Mouse (Mus musculus): ENCODE measurements around the gene Itga7. TPM values are rescaled to one million over a fixed set of nuclear protein-coding genes. Genes with fewer than 3 reads are reported as not detected.

Itga7 gene
- polyA plus RNA-seq, 1 experiment from 2014 or later = 0.43 TPM

GRCm38 (mm10) chr10:128908778-128909448 is 24.7 kb upstream of the Itga7 start:
- H3K36me3 ChIP-seq (ENCODE audit: control insufficient read depth, insufficient read depth, low read length) = peaks cover 4% of the 10 kb centered on the region
- H3K9me3 ChIP-seq (replicated peaks; ENCODE audit: control insufficient read depth, low read length) = no peaks in the 10 kb centered on the region
- no peaks in the 10 kb centered on the region for H3K27me3 ChIP-seq (ENCODE audit: control insufficient read depth, insufficient read depth, low read length)
- no peak for ATAC-seq (replicated peaks; ENCODE audit: insufficient number of reproducible peaks, low FRiP score, low TSS enrichment)
- peaks cover 9% of the 10 kb centered on the region for H3K4me1 ChIP-seq (ENCODE audit: control insufficient read depth, insufficient read depth, low read length)
- H3K4me3 ChIP-seq (ENCODE audit: low read depth, low read length) = peak overlapping the region; percentile 90
- WGBS (ENCODE audit: insufficient replicate concordance) = 57% methylated on average over 13 of the region's 13 CpGs
- peak overlapping the region; percentile 97 for H3K9ac ChIP-seq (ENCODE audit: low read depth, low read length)
- peak overlapping the region; percentile 76 for H3K27ac ChIP-seq (ENCODE audit: low read depth, low read length)
- H3K4me2 ChIP-seq = peak overlapping the region; percentile 67

- H3K27me3 ChIP-seq (ENCODE audit: control insufficient read depth, insufficient read depth, low read length) = no peaks in the 10 kb centered on the region
Measured at GRCm38 (mm10) chr10:128909567-128910028, 24.0 kb upstream of the Itga7 start.

GRCm38 (mm10) chr10:128910066-128910841 is 23.4 kb upstream of the Itga7 start:
- no peaks in the 10 kb centered on the region for H3K9me3 ChIP-seq (replicated peaks; ENCODE audit: control insufficient read depth, low read length)
- no peaks in the 10 kb centered on the region for H3K27me3 ChIP-seq (ENCODE audit: control insufficient read depth, insufficient read depth, low read length)
- 2% methylated on average over 53 of the region's 66 CpGs for WGBS (ENCODE audit: insufficient replicate concordance)
- H3K4me3 ChIP-seq (ENCODE audit: low read depth, low read length) = peak overlapping the region; percentile 90
- peak overlapping the region; percentile 97 for H3K9ac ChIP-seq (ENCODE audit: low read depth, low read length)
- peaks cover 9% of the 10 kb centered on the region for H3K4me1 ChIP-seq (ENCODE audit: control insufficient read depth, insufficient read depth, low read length)
- peaks cover 9% of the 10 kb centered on the region for H3K36me3 ChIP-seq (ENCODE audit: control insufficient read depth, insufficient read depth, low read length)
- peak; percentile 43 for ATAC-seq (replicated peaks; ENCODE audit: insufficient number of reproducible peaks, low FRiP score, low TSS enrichment)
- H3K4me2 ChIP-seq = peak overlapping the region; percentile 67
- peak overlapping the region; percentile 76 for H3K27ac ChIP-seq (ENCODE audit: low read depth, low read length)

More at GRCm38 (mm10) chr10:128909567-128910028, 24.0 kb upstream of the Itga7 start:
- H3K27ac ChIP-seq (ENCODE audit: low read depth, low read length) = peak overlapping the region; percentile 76
- WGBS (ENCODE audit: insufficient replicate concordance) = under 1% methylated on average over 35 of the region's 41 CpGs
- peak overlapping the region; percentile 90 for H3K4me3 ChIP-seq (ENCODE audit: low read depth, low read length)
- peak overlapping the region; percentile 67 for H3K4me2 ChIP-seq
- ATAC-seq (replicated peaks; ENCODE audit: insufficient number of reproducible peaks, low FRiP score, low TSS enrichment) = peak; percentile 76
- H3K9me3 ChIP-seq (replicated peaks; ENCODE audit: control insufficient read depth, low read length) = no peaks in the 10 kb centered on the region
- H3K9ac ChIP-seq (ENCODE audit: low read depth, low read length) = peak overlapping the region; percentile 97
- peaks cover 9% of the 10 kb centered on the region for H3K36me3 ChIP-seq (ENCODE audit: control insufficient read depth, insufficient read depth, low read length)
- H3K4me1 ChIP-seq (ENCODE audit: control insufficient read depth, insufficient read depth, low read length) = peaks cover 9% of the 10 kb centered on the region

GRCm38 (mm10) chr10:128911430-128911829 is 22.2 kb upstream of the Itga7 start:
- peaks cover 9% of the 10 kb centered on the region for H3K4me1 ChIP-seq (ENCODE audit: control insufficient read depth, insufficient read depth, low read length)
- H3K27ac ChIP-seq (ENCODE audit: low read depth, low read length) = no peak overlapping the region
- H3K27me3 ChIP-seq (ENCODE audit: control insufficient read depth, insufficient read depth, low read length) = no peaks in the 10 kb centered on the region
- no peak overlapping the region for H3K9ac ChIP-seq (ENCODE audit: low read depth, low read length)
- H3K4me3 ChIP-seq (ENCODE audit: low read depth, low read length) = peak overlapping the region; percentile 90; the same call in 1 of the 2 replicates
- 81% methylated on average over 6 of the region's 6 CpGs for WGBS (ENCODE audit: insufficient replicate concordance)
- no peak for ATAC-seq (replicated peaks; ENCODE audit: insufficient number of reproducible peaks, low FRiP score, low TSS enrichment)
- H3K4me2 ChIP-seq = peak overlapping the region; percentile 67; the same call in 1 of the 2 replicates
- H3K9me3 ChIP-seq (replicated peaks; ENCODE audit: control insufficient read depth, low read length) = no peaks in the 10 kb centered on the region
- peaks cover 9% of the 10 kb centered on the region for H3K36me3 ChIP-seq (ENCODE audit: control insufficient read depth, insufficient read depth, low read length)

- Histone ChIP-seq H3K9ac (ENCODE audit: low read depth, low read length) (no peak overlapping the region), H3K4me2 (no peak overlapping the region), H3K9me3 (replicated peaks; ENCODE audit: control insufficient read depth, low read length) (no peaks in the 10 kb centered on the region), H3K27me3 (ENCODE audit: control insufficient read depth, insufficient read depth, low read length) (no peaks in the 10 kb centered on the region), H3K36me3 (ENCODE audit: control insufficient read depth, insufficient read depth, low read length) (peaks cover 9% of the 10 kb centered on the region), H3K4me1 (ENCODE audit: control insufficient read depth, insufficient read depth, low read length) (peaks cover 9% of the 10 kb centered on the region), H3K4me3 (ENCODE audit: low read depth, low read length) (no peak overlapping the region), H3K27ac (ENCODE audit: low read depth, low read length) (no peak overlapping the region)
- WGBS (ENCODE audit: insufficient replicate concordance) = 78% methylated on average over 4 of the region's 4 CpGs
- ATAC-seq (replicated peaks; ENCODE audit: insufficient number of reproducible peaks, low FRiP score, low TSS enrichment) = no peak
Measured at GRCm38 (mm10) chr10:128912268-128912667, 21.4 kb upstream of the Itga7 start.

- no peak overlapping the region for H3K4me2 ChIP-seq
- no peak overlapping the region for H3K27ac ChIP-seq (ENCODE audit: low read depth, low read length)
- H3K36me3 ChIP-seq (ENCODE audit: control insufficient read depth, insufficient read depth, low read length) = peaks cover 12% of the 10 kb centered on the region
- no peaks in the 10 kb centered on the region for H3K27me3 ChIP-seq (ENCODE audit: control insufficient read depth, insufficient read depth, low read length)
- 69% methylated on average over 4 of the region's 4 CpGs for WGBS (ENCODE audit: insufficient replicate concordance)
- H3K9ac ChIP-seq (ENCODE audit: low read depth, low read length) = no peak overlapping the region
- H3K4me1 ChIP-seq (ENCODE audit: control insufficient read depth, insufficient read depth, low read length) = peaks cover 9% of the 10 kb centered on the region
- no peaks in the 10 kb centered on the region for H3K9me3 ChIP-seq (replicated peaks; ENCODE audit: control insufficient read depth, low read length)
- no peak overlapping the region for H3K4me3 ChIP-seq (ENCODE audit: low read depth, low read length)
- no peak for ATAC-seq (replicated peaks; ENCODE audit: insufficient number of reproducible peaks, low FRiP score, low TSS enrichment)
Measured at GRCm38 (mm10) chr10:128912791-128913190, 20.8 kb upstream of the Itga7 start.

GRCm38 (mm10) chr10:128913219-128913618 is 20.4 kb upstream of the Itga7 start:
- peaks cover 9% of the 10 kb centered on the region for H3K4me1 ChIP-seq (ENCODE audit: control insufficient read depth, insufficient read depth, low read length)
- 5% methylated on average over 5 of the region's 5 CpGs for WGBS (ENCODE audit: insufficient replicate concordance)
- H3K27me3 ChIP-seq (ENCODE audit: control insufficient read depth, insufficient read depth, low read length) = no peaks in the 10 kb centered on the region
- H3K9ac ChIP-seq (ENCODE audit: low read depth, low read length) = no peak overlapping the region
- H3K9me3 ChIP-seq (replicated peaks; ENCODE audit: control insufficient read depth, low read length) = no peaks in the 10 kb centered on the region
- H3K36me3 ChIP-seq (ENCODE audit: control insufficient read depth, insufficient read depth, low read length) = peaks cover 12% of the 10 kb centered on the region
- ATAC-seq (replicated peaks; ENCODE audit: insufficient number of reproducible peaks, low FRiP score, low TSS enrichment) = no peak
- no peak overlapping the region for H3K4me2 ChIP-seq
- no peak overlapping the region for H3K4me3 ChIP-seq (ENCODE audit: low read depth, low read length)
- H3K27ac ChIP-seq (ENCODE audit: low read depth, low read length) = no peak overlapping the region

GRCm38 (mm10) chr10:128913696-128914095 is 19.9 kb upstream of the Itga7 start:
- Histone ChIP-seq H3K27ac (ENCODE audit: low read depth, low read length) (no peak overlapping the region), H3K36me3 (ENCODE audit: control insufficient read depth, insufficient read depth, low read length) (peaks cover 12% of the 10 kb centered on the region), H3K27me3 (ENCODE audit: control insufficient read depth, insufficient read depth, low read length) (no peaks in the 10 kb centered on the region), H3K4me3 (ENCODE audit: low read depth, low read length) (no peak overlapping the region), H3K9ac (ENCODE audit: low read depth, low read length) (no peak overlapping the region), H3K4me2 (no peak overlapping the region), H3K4me1 (ENCODE audit: control insufficient read depth, insufficient read depth, low read length) (peaks cover 9% of the 10 kb centered on the region), H3K9me3 (replicated peaks; ENCODE audit: control insufficient read depth, low read length) (no peaks in the 10 kb centered on the region)
- WGBS (ENCODE audit: insufficient replicate concordance) = 88% methylated on average over 12 of the region's 12 CpGs
- no peak for ATAC-seq (replicated peaks; ENCODE audit: insufficient number of reproducible peaks, low FRiP score, low TSS enrichment)

Measured in heart, embryonic 11.5 days (tissue).